Mouse (Mus musculus): ENCODE measurements around the gene Polrmt. TPM values are rescaled to one million over a fixed set of nuclear protein-coding genes. Genes with fewer than 3 reads are reported as not detected.

Polrmt gene
- polyA plus RNA-seq (2012): 34.1 and 38.0 TPM in 2 replicates

DNA sequence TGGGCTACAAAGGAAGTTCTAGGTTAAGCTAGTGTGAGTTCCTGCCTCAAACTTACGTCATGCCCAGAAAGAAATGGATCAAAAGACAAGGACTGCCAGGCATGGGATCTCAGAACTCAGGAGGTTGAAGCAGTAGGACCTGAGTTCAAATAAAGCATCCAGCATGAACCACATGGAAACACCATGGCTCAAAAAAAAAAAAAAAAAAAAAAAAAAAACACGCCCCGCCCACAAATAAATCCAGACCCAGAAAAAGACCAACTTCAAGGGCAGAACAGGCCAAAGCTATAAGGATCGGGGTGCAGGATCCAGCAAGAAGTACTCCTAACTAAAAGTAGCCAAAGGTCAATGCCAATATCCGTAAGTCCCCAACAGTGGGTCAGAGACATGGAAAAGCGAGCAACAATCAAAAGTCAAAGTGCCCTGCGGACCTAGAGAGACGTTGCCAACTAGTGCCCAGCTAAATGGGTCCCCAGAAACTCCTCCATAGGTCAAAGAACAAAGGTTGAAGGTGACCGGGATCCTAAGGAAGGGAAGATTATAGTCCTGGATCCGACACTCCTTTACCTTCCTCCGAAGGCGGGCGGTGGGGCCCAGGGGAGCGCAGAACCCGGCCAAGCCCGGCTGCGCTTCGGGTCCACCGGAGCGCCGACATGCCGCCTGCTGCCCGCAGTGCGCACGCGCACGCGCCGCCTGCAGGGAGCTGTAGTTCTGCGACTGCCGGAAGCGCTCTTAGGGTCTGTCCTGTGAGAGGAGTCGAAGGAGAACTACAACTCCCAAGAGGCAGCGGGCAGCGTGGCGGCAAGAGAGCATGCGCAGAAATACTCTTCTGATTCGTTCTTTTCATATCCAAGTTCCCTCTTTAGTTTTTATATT is at the start of gene Polrmt:
Polrmt (minus strand) TSS at position 684 of the 876 bp plus-strand sequence.

DNA sequence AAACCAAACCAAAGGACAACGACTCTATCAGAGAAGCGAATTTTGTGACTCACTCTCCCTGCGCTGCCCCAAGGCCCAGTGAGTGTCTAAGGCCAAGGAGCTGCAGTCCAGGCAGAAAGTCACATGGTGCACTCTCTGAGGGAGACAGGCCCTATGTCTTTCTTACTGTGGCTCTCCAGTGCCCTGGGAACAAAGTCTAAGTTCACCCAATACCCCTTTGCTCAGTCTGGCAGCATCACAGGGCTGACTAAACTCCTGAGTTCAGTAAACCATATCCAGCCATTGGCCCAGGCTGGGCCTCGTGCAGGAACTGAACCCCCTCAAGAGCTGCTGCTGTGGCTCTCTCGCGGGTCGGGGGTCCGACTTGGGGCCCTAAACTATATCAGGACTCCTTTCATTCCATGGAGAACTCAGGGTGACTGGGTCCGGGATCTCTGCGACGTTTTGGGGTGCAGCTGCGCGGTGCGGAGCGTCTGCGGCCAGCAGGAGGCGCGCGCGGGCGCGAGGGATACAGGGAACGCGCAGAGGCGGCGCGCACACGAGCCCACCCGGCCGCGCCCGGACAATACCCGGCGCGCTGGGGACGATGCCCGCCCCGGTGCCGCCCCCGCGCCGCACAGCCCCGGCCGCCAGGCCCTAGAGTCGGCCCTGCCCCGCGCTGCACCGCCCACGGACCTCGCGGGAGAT is 46.8 kb upstream of the Polrmt start, which contains the start of gene Palm:
Palm (plus strand) TSS at position 522 of the 687 bp plus-strand sequence.

GRCm38 (mm10) chr10:79790861-79791260 is 44.5 kb upstream of the Polrmt start, which contains the start of gene Prss57:
Prss57 (minus strand) TSS chr10:79790961.

GRCm38 (mm10) chr10:79777103-79777531 is 30.7 kb upstream of the Polrmt start, which contains the start of gene Fstl3:
Fstl3 (plus strand) TSS chr10:79777272.

DNA sequence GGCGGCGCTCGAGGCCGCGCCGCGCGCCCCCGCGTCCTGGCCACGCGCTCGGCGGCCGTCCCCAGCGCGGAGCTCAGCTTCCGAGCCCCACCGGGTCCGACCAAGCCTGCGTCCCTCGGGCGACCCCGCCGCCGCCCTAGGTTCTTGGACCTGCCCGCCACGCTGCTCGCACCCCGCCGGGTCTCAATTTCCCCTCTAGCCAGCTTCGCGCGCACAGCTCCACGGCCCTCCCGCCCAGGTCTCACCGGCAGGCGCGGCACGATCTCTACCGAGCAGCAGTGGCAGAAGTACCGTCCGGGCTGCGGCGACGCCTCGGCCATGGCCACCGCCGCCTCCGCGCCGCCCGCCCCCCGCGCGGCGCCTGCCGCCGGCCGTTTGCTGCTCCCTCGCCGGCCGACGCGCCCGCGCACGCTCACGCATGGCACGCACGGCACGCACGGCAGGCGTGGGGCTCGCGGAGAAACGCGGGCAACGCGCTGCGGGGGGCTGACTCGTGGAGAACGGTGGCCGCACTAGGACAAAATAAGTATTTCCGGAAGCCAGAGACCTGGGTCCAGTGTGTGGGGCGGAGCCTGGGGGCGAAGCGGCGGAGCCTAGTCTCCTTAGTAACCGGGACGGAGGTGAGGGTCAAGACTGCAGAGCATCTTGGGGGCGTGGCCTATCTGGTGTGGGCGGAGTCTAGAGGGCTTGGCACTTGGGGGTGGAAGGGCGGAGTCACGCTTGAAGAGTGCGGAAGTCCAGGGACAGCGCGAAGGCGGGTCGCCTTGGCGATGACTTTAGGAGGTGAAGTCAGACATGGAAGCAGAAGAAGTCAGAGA is 20.3 kb upstream of the Polrmt start, which contains the start of gene Rnf126:
Rnf126 (minus strand) TSS at position 445 of the 818 bp plus-strand sequence.

GRCm38 (mm10) chr10:79754856-79755516 is 8.6 kb upstream of the Polrmt start, which contains the start of gene Fgf22:
Fgf22 (plus strand) TSS chr10:79755076.

DNA sequence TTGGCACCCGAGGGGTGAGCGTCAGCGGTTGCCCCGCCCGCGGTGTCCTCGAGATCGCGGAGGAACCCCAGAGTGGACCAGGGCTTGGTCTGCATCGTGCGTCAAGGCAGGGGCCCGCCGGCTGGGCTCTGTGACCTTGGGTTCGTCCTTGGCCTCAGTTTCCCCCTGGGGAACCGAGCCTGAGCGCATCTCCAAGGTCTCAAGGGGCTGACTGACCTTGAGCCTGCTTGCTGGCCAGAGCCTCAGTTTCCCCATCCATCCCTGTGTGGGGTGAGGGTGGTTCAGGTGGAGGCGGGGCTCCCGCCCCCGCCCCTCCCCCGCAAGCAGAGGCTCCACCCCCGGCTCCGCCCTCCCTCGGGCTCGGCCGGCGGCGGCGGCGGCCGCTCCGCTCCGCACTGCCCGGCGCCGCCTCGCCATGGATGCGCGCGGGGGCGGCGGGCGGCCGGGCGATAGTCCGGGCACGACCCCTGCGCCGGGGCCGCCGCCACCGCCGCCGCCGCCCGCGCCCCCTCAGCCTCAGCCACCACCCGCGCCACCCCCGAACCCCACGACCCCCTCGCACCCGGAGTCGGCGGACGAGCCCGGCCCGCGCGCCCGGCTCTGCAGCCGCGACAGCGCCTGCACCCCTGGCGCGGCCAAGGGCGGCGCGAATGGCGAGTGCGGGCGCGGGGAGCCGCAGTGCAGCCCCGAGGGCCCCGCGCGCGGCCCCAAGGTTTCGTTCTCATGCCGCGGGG is 30.0 kb downstream of the Polrmt start, which contains the start of gene Hcn2:
Hcn2 (plus strand) TSS at position 381 of the 734 bp plus-strand sequence.

GRCm38 (mm10) chr10:79704065-79704969 is 42.1 kb downstream of the Polrmt start, which contains the start of gene Bsg:
Bsg (plus strand) TSS chr10:79704491.

GRCm38 (mm10) chr10:79688720-79689119 is 57.7 kb downstream of the Polrmt start, which contains the start of gene Gzmm:
Gzmm (plus strand) TSS chr10:79689020.

Other genes with a start within 250 kb of the Polrmt start
- 14.9 and 15.0 TPM in 2 replicates for gene Plpp2, start 212.8 kb downstream of the Polrmt start, polyA plus RNA-seq (2012)
- 67.4 and 77.1 TPM in 2 replicates for gene Mier2, start 191.4 kb downstream of the Polrmt start, polyA plus RNA-seq (2012)
- not detected in 2 replicates for gene Theg, start 159.2 kb downstream of the Polrmt start, polyA plus RNA-seq (2012)
- not detected in 2 replicates for gene C2cd4c, start 132.6 kb downstream of the Polrmt start, polyA plus RNA-seq (2012)
- gene Shc2, start 108.7 kb downstream of the Polrmt start, polyA plus RNA-seq (2012): not detected in 2 replicates
- gene Odf3l2, start 100.8 kb downstream of the Polrmt start, polyA plus RNA-seq (2012): not detected in 2 replicates
- gene Madcam1, start 82.0 kb downstream of the Polrmt start, polyA plus RNA-seq (2012): 0.12 and 0.15 TPM in 2 replicates
- gene Tpgs1, start 77.2 kb downstream of the Polrmt start, polyA plus RNA-seq (2012): 116 and 132 TPM in 2 replicates
- 250 and 260 TPM in 2 replicates for gene Cdc34, start 64.4 kb downstream of the Polrmt start, polyA plus RNA-seq (2012)
- 1.2 and 1.3 TPM in 2 replicates for gene Gzmm, start 57.6 kb downstream of the Polrmt start, polyA plus RNA-seq (2012)
- gene Bsg, start 42.1 kb downstream of the Polrmt start, polyA plus RNA-seq (2012): 829 and 893 TPM in 2 replicates
- gene Hcn2, start 29.9 kb downstream of the Polrmt start, polyA plus RNA-seq (2012): 1.00 and 1.2 TPM in 2 replicates
- gene Fgf22, start 8.5 kb upstream of the Polrmt start, polyA plus RNA-seq (2012): not detected in 2 replicates
- gene Rnf126, start 20.4 kb upstream of the Polrmt start, polyA plus RNA-seq (2012): 324 and 356 TPM in 2 replicates
- 4.6 and 5.4 TPM in 2 replicates for gene Fstl3, start 30.7 kb upstream of the Polrmt start, polyA plus RNA-seq (2012)
- gene Prss57, start 44.4 kb upstream of the Polrmt start, polyA plus RNA-seq (2012): 34.9 and 51.7 TPM in 2 replicates
- 290 and 348 TPM in 2 replicates for gene Palm, start 47.0 kb upstream of the Polrmt start, polyA plus RNA-seq (2012)
- gene Misp, start 74.4 kb upstream of the Polrmt start, polyA plus RNA-seq (2012): 0.04 and 0.30 TPM in 2 replicates
- 1,442 and 1,522 TPM in 2 replicates for gene Ptbp1, start 107.8 kb upstream of the Polrmt start, polyA plus RNA-seq (2012)
- gene Prtn3, start 127.9 kb upstream of the Polrmt start, polyA plus RNA-seq (2012): 5,178 and 10,445 TPM in 2 replicates
- 288 and 339 TPM in 2 replicates for gene Plppr3, start 128.1 kb upstream of the Polrmt start, polyA plus RNA-seq (2012)
- 4,000 and 7,851 TPM in 2 replicates for gene Elane, start 139.7 kb upstream of the Polrmt start, polyA plus RNA-seq (2012)
- gene Cfd, start 144.3 kb upstream of the Polrmt start, polyA plus RNA-seq (2012): 0.94 and 1.3 TPM in 2 replicates
- gene Med16, start 162.3 kb upstream of the Polrmt start, polyA plus RNA-seq (2012): 69.1 and 76.6 TPM in 2 replicates
- 2.1 TPM in 1 of 2 replicates, not detected in the other for gene Gm26602, start 164.3 kb upstream of the Polrmt start, polyA plus RNA-seq (2012)
- 0.41 and 0.64 TPM in 2 replicates for gene Kiss1r, start 170.4 kb upstream of the Polrmt start, polyA plus RNA-seq (2012)
- 230 and 265 TPM in 2 replicates for gene R3hdm4, start 174.6 kb upstream of the Polrmt start, polyA plus RNA-seq (2012)
- gene Arid3a, start 180.5 kb upstream of the Polrmt start, polyA plus RNA-seq (2012): 94.7 and 145 TPM in 2 replicates
- 54.4 and 61.7 TPM in 2 replicates for gene Wdr18, start 213.6 kb upstream of the Polrmt start, polyA plus RNA-seq (2012)
- 0.09 and 0.12 TPM in 2 replicates for gene Grin3b, start 224.1 kb upstream of the Polrmt start, polyA plus RNA-seq (2012)
- gene Tmem259, start 237.7 kb upstream of the Polrmt start, polyA plus RNA-seq (2012): 378 and 414 TPM in 2 replicates
- gene Cnn2, start 242.0 kb upstream of the Polrmt start, polyA plus RNA-seq (2012): 245 and 295 TPM in 2 replicates
- gene Abca7, start 249.9 kb upstream of the Polrmt start, polyA plus RNA-seq (2012): 54.4 and 60.8 TPM in 2 replicates